Mouse (Mus musculus) cerebellum, adult 2 months (tissue): ENCODE results near the gene Ramp1. TPM values are rescaled to one million over a fixed set of nuclear protein-coding genes. Genes with fewer than 3 reads are reported as not detected.

Experiments
- DNase-seq, 2 experiments: peaks; one replicate each; pipeline ENCODE4 v3.0.0; 2021
- H3K27ac ChIP-seq: fragments of 200-500 bp; 2 replicates; pipeline ENCODE4 v1.5.1; 2012; ENCODE audit warnings: low read length, control low read depth, inconsistent platforms; ENCODE audit not compliant: insufficient read depth
- H3K27me3 ChIP-seq: fragments of 200-500 bp; 2 replicates; pipeline ENCODE4 v1.6.1; 2012; ENCODE audit warnings: inconsistent platforms, mild to moderate bottlenecking, low read length, moderate library complexity; ENCODE audit not compliant: control insufficient read depth, insufficient read depth
- H3K4me1 ChIP-seq: fragments of 200-500 bp; 2 replicates; pipeline ENCODE4 v1.6.1; 2011; ENCODE audit warnings: low read length; ENCODE audit not compliant: control insufficient read depth, insufficient read depth
- H3K4me3 ChIP-seq: fragments of 200-500 bp; replicated peaks from 2 replicates; pipeline ENCODE3; 2011; ENCODE audit warnings: mild to moderate bottlenecking, low read depth, low read length, control low read depth; ENCODE audit not compliant: insufficient read depth
- CTCF ChIP-seq: fragments of 200-500 bp; IDR thresholded peaks from 2 replicates; pipeline ENCODE4 v1.5.1; 2011; ENCODE audit warnings: low read depth, mild to moderate bottlenecking, control low read depth, low read length, moderate library complexity, borderline replicate concordance; ENCODE audit not compliant: insufficient read depth
- POLR2A ChIP-seq: fragments of 200-500 bp; IDR thresholded peaks from 2 replicates; pipeline ENCODE4 v1.6.1; 2011; ENCODE audit warnings: low read length, control low read depth, borderline replicate concordance; ENCODE audit not compliant: insufficient read depth
- WGBS: fragments of 180-500 bp; shearing (Covaris S2); methylation state at CpG from one replicate; pipeline ENCODE4 v1.1.7; 2018; 5-methylcytosine and 5-hydroxymethylcytosine counted together
- polyA plus RNA-seq: library from polyadenylated mRNA; depleted of rRNA; stranded (reverse); fragments of >200 nt; gene quantifications from 2 replicates; pipeline ENCODE4 v1.2.3, GENCODE M21; 2012

The Ramp1 gene
- polyA plus RNA-seq, 1 experiment, result 50.7 TPM

GRCm38 (mm10) chr1:91248970-91249369, 69.3 kb downstream of the Ramp1 start:
- no peak for TF ChIP-seq CTCF
- no peak for TF ChIP-seq POLR2A
- H3K27me3 ChIP-seq, result no peaks in the 10 kb centered on the region

DNA sequence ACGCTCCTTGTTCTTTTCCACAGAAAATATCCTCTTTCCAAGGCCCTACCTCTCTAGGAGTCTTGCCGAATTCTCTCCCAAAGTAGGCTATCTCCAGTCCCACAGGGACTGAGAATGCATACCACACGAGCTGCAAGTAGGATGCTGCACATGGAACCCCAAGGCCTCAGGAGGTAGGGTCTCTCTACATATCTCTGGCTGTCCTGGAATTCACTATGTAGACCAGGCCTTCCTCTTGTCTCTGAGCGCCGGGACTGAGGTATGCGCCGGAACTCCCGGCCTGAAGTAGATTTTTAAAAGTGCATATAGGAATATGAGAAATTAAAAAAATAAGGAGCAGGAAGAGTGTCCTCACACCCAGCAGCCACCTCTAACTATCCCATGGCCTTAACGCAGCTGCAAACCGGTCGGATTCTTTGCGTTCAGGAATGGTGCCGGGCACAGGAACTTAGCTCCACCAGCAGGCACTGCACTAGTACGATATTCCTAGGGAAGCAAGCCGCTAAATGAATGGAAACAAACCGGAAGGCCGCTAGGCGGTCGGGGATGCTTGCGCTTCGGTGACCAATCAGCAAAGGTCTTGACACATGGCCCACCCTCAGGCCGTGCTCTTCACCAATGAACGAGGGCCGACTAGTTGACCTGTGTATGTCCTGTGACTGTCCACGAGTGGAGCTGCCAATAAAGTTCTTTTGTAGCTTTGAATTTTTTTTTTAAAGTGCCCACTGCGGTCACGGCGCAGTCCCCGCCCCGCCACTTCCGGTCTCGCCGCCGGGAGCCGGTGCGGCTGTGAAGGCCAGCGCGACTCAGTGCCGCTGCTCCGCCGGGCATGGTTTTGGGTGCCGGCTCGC, 70.2 kb downstream of the Ramp1 start, which contains the start of gene Ube2f:
TSS of gene Ube2f (plus strand) at position 741 of the 851 bp plus-strand sequence.
- TF ChIP-seq POLR2A, result peak; percentile 93
- TF ChIP-seq CTCF, result peak; percentile 30; the same call in 1 of the 2 replicates
- WGBS, result 1% methylated on average over 43 of the region's 43 CpGs
- H3K4me1 ChIP-seq, result peaks cover 9% of the 10 kb centered on the region; the same call in 1 of the 2 replicates

More at GRCm38 (mm10) chr1:91248970-91249369, 69.3 kb downstream of the Ramp1 start:
- Histone ChIP-seq H3K27ac (no peak overlapping the region), H3K4me3 (peak overlapping the region; percentile 28), H3K4me1 (peaks cover 9% of the 10 kb centered on the region; the same call in 1 of the 2 replicates)
- WGBS, result 56% methylated on average over 4 of the region's 4 CpGs
- peak in 1 of 2 experiments; percentile 24 for DNase-seq

GRCm38 (mm10) chr1:91250415-91251147, 71.0 kb downstream of the Ramp1 start:
- TF ChIP-seq CTCF (no peak), POLR2A (no peak)
- peak; percentile 41 to 57 for DNase-seq
- WGBS, result under 1% methylated on average over 60 of the region's 70 CpGs
- peak overlapping the region; percentile 52 for H3K27ac ChIP-seq
- H3K4me3 ChIP-seq, result peak overlapping the region; percentile 62
- H3K27me3 ChIP-seq, result no peaks in the 10 kb centered on the region
- peaks cover 9% of the 10 kb centered on the region; the same call in 1 of the 2 replicates for H3K4me1 ChIP-seq

More for the DNA sequence above, 70.2 kb downstream of the Ramp1 start, which contains the start of gene Ube2f:
- Histone ChIP-seq H3K4me3 (peak within 1 kb of the TSS; percentile 72), H3K27me3 (no peaks in the 10 kb centered on the region), H3K27ac (peak within 1 kb of the TSS; percentile 52)
- peak; percentile 95 to 99 for DNase-seq

DNA sequence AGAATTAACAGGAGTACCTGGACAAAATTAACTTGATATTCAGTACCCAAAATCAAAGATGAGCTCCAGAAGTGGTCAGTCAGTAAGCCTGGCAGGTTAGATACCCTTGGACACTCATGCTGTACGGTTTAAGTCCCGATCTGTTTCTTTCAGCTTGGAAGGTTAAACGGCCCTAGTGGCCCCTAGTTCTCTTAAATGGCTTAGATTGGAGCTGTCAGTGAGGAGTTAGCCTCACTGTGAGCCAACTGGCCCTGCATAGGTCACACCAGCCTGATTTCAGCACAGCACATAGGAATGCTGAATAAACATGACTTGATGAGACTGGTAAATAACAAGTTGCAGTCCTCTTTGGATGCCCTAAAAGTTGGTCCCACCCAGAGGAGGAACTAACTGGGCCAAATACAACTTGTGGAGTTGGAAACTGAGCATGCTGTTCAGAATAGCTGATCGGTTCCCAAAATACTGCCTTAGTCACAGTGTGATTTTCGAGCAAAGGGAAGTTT, 71.6 kb downstream of the Ramp1 start:
- H3K4me1 ChIP-seq, result peaks cover 9% of the 10 kb centered on the region; the same call in 1 of the 2 replicates
- H3K4me3 ChIP-seq, result peak overlapping the region; percentile 62
- H3K27ac ChIP-seq, result peak overlapping the region; percentile 26; the same call in 1 of the 2 replicates
- TF ChIP-seq CTCF (no peak), POLR2A (no peak)
- DNase-seq, result peak in 1 of 2 experiments; percentile 15
- 35% methylated on average over 5 of the region's 5 CpGs for WGBS
- H3K27me3 ChIP-seq, result no peaks in the 10 kb centered on the region

GRCm38 (mm10) chr1:91251927-91252326, 72.3 kb downstream of the Ramp1 start:
- Histone ChIP-seq H3K27me3 (no peaks in the 10 kb centered on the region), H3K27ac (no peak overlapping the region), H3K4me1 (peaks cover 9% of the 10 kb centered on the region; the same call in 1 of the 2 replicates), H3K4me3 (peak overlapping the region; percentile 20)
- DNase-seq, result peak in 1 of 2 experiments; percentile 25
- TF ChIP-seq CTCF, result peak; percentile 33; the same call in 1 of the 2 replicates
- TF ChIP-seq POLR2A, result no peak
- 48% methylated on average over 8 of the region's 8 CpGs for WGBS

GRCm38 (mm10) chr1:91257918-91258317, 78.3 kb downstream of the Ramp1 start:
- TF ChIP-seq CTCF, result no peak
- no peak for TF ChIP-seq POLR2A

DNA sequence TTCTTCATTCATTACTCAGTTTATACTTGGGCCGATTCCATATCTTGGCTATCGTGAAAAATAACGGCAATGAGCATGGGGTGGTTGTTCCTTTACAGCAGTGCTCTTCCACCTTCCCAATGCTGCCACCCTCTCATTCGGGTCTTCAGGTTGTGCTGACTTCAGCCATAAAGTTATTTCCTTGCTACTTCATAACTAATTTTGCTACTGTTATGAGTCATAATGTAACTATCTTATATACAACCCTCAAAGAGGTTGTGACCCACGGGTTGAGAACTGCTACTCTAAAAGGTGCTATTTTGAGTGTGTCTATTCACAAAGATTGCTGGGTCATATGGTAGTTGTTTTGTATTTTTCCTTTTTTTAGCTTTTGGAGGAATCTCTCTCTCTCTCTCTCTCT, 80.2 kb downstream of the Ramp1 start:
- DNase-seq, result no peak
- Histone ChIP-seq H3K27ac (no peak overlapping the region), H3K27me3 (no peaks in the 10 kb centered on the region), H3K4me1 (no peaks in the 10 kb centered on the region), H3K4me3 (no peak overlapping the region)
- WGBS, result 84% methylated on average over 5 of the region's 5 CpGs
- TF ChIP-seq CTCF (no peak), POLR2A (no peak)

More at GRCm38 (mm10) chr1:91257918-91258317, 78.3 kb downstream of the Ramp1 start:
- Histone ChIP-seq H3K27me3 (no peaks in the 10 kb centered on the region), H3K4me3 (no peak overlapping the region), H3K4me1 (no peaks in the 10 kb centered on the region), H3K27ac (no peak overlapping the region)
- DNase-seq, result no peak
